Mouse (Mus musculus): ENCODE results near the gene Atxn10. TPM values are rescaled to one million over a fixed set of nuclear protein-coding genes. Genes with fewer than 3 reads are reported as not detected.

Gene Atxn10
- polyA plus RNA-seq, 1 experiment from 2014 or later, result 209 TPM

DNA sequence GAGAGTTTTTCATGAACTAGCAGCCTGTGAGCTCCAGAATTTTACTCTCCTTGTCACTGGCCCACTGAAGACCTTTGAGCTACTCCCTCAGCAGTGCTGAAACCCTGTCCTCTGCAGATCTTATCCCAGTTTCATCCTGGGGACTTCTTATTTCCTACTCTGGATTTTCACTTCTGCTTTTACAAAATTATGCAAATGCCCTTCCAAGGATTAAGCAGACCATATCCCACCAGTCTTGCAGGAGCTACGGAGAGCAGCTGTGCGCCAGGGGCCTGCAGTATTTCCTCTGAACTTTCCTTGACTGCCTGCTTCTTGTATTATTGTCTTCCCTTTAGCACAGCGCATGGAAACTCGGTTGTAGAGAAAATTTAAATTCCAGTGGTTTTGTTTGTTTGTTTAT lies 68.7 kb downstream of the Atxn10 start:
- Histone ChIP-seq H3K4me1 (ENCODE audit: control insufficient read depth, insufficient read depth, low read length) (peaks cover 20% of the 10 kb centered on the region), H3K27me3 (ENCODE audit: control insufficient read depth, insufficient read depth, low read length) (no peaks in the 10 kb centered on the region), H3K4me3 (ENCODE audit: low read length) (no peak overlapping the region), H3K9me3 (replicated peaks; ENCODE audit: control insufficient read depth, low read length) (no peaks in the 10 kb centered on the region), H3K27ac (ENCODE audit: low read length) (no peak overlapping the region), H3K9ac (ENCODE audit: low read length) (no peak overlapping the region), H3K36me3 (ENCODE audit: control insufficient read depth, insufficient read depth) (peaks cover 2% of the 10 kb centered on the region; the same call in 1 of the 2 replicates), H3K4me2 (ENCODE audit: low read depth, low read length) (no peak overlapping the region)
- 83% methylated on average over 4 of the region's 4 CpGs for WGBS
- no peak for ATAC-seq (replicated peaks; ENCODE audit: extremely low read depth, insufficient read depth, low FRiP score)

DNA sequence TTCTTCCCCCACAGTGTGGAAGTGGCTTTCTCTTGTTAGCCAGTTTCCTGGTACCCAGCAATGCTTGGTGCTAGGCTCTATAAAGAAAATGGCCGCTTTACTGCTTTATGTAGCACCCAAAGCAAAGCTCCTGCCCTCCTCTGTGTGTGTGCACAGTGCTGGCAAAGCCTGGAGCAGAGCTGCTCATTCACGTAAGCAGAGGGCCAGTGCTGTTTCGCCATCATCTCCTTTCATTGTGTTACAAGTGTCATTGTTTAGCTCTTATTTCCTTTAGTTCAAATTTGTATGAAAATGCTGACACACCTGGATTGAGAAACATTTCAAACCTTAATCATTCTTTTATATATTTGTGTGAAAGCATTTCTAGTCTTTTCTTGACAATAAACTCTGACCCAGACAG lies 69.5 kb downstream of the Atxn10 start:
- Histone ChIP-seq H3K9me3 (replicated peaks; ENCODE audit: control insufficient read depth, low read length) (no peaks in the 10 kb centered on the region), H3K27me3 (ENCODE audit: control insufficient read depth, insufficient read depth, low read length) (no peaks in the 10 kb centered on the region), H3K36me3 (ENCODE audit: control insufficient read depth, insufficient read depth) (no peaks in the 10 kb centered on the region), H3K27ac (ENCODE audit: low read length) (no peak overlapping the region), H3K4me1 (ENCODE audit: control insufficient read depth, insufficient read depth, low read length) (peaks cover 20% of the 10 kb centered on the region), H3K4me2 (ENCODE audit: low read depth, low read length) (no peak overlapping the region), H3K9ac (ENCODE audit: low read length) (no peak overlapping the region), H3K4me3 (ENCODE audit: low read length) (no peak overlapping the region)
- no peak for ATAC-seq (replicated peaks; ENCODE audit: extremely low read depth, insufficient read depth, low FRiP score)
- 84% methylated on average over 3 of the region's 3 CpGs for WGBS

GRCm38 (mm10) chr15:85406846-85407245 lies 70.8 kb downstream of the Atxn10 start:
- ATAC-seq (replicated peaks; ENCODE audit: extremely low read depth, insufficient read depth, low FRiP score), result no peak

GRCm38 (mm10) chr15:85407342-85407741 lies 71.3 kb downstream of the Atxn10 start:
- Histone ChIP-seq H3K4me1 (ENCODE audit: control insufficient read depth, insufficient read depth, low read length) (peaks cover 20% of the 10 kb centered on the region), H3K9ac (ENCODE audit: low read length) (no peak overlapping the region), H3K27me3 (ENCODE audit: control insufficient read depth, insufficient read depth, low read length) (no peaks in the 10 kb centered on the region), H3K4me2 (ENCODE audit: low read depth, low read length) (no peak overlapping the region), H3K27ac (ENCODE audit: low read length) (peak overlapping the region; percentile 14; the same call in 1 of the 2 replicates), H3K9me3 (replicated peaks; ENCODE audit: control insufficient read depth, low read length) (no peaks in the 10 kb centered on the region), H3K36me3 (ENCODE audit: control insufficient read depth, insufficient read depth) (no peaks in the 10 kb centered on the region), H3K4me3 (ENCODE audit: low read length) (no peak overlapping the region)
- WGBS, result 53% methylated on average over 3 of the region's 3 CpGs
- peak; percentile 55; the same call in 1 of the 2 replicates for ATAC-seq (replicated peaks; ENCODE audit: extremely low read depth, insufficient read depth, low FRiP score)

More at GRCm38 (mm10) chr15:85406846-85407245, 70.8 kb downstream of the Atxn10 start:
- H3K4me2 ChIP-seq (ENCODE audit: low read depth, low read length), result no peak overlapping the region
- 23% methylated on average over 1 of the region's 1 CpGs for WGBS
- no peak overlapping the region for H3K9ac ChIP-seq (ENCODE audit: low read length)
- H3K36me3 ChIP-seq (ENCODE audit: control insufficient read depth, insufficient read depth), result no peaks in the 10 kb centered on the region
- no peaks in the 10 kb centered on the region for H3K27me3 ChIP-seq (ENCODE audit: control insufficient read depth, insufficient read depth, low read length)
- H3K27ac ChIP-seq (ENCODE audit: low read length), result no peak overlapping the region
- no peak overlapping the region for H3K4me3 ChIP-seq (ENCODE audit: low read length)
- no peaks in the 10 kb centered on the region for H3K9me3 ChIP-seq (replicated peaks; ENCODE audit: control insufficient read depth, low read length)
- peaks cover 20% of the 10 kb centered on the region for H3K4me1 ChIP-seq (ENCODE audit: control insufficient read depth, insufficient read depth, low read length)

DNA sequence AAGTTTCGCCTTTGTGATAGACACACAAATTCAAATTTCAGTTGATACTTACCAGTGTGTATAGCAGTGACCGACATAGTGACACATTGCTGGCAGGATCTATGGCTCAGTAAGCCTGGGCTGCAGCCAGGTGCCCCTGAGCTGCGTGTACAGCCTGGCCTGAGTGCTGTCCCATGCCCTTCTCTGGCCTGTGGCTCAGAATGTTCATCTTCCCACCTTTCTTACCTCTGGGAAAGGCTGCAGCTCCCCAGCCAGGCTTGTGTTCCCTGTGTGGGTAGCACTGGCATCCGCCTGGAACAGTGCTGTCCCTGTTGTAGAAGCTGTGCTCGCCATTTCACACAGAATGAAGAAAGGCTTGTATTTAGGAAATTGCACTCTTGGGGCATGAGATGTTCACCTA lies 72.7 kb downstream of the Atxn10 start:
- WGBS, result 80% methylated on average over 5 of the region's 5 CpGs
- Histone ChIP-seq H3K27ac (ENCODE audit: low read length) (peak overlapping the region; percentile 50), H3K36me3 (ENCODE audit: control insufficient read depth, insufficient read depth) (no peaks in the 10 kb centered on the region), H3K4me2 (ENCODE audit: low read depth, low read length) (no peak overlapping the region), H3K9ac (ENCODE audit: low read length) (no peak overlapping the region), H3K4me1 (ENCODE audit: control insufficient read depth, insufficient read depth, low read length) (peaks cover 14% of the 10 kb centered on the region), H3K9me3 (replicated peaks; ENCODE audit: control insufficient read depth, low read length) (no peaks in the 10 kb centered on the region), H3K4me3 (ENCODE audit: low read length) (no peak overlapping the region), H3K27me3 (ENCODE audit: control insufficient read depth, insufficient read depth, low read length) (no peaks in the 10 kb centered on the region)
- ATAC-seq (replicated peaks; ENCODE audit: extremely low read depth, insufficient read depth, low FRiP score), result no peak

- Histone ChIP-seq H3K27me3 (ENCODE audit: control insufficient read depth, insufficient read depth, low read length) (no peaks in the 10 kb centered on the region), H3K4me3 (ENCODE audit: low read length) (no peak overlapping the region), H3K9me3 (replicated peaks; ENCODE audit: control insufficient read depth, low read length) (no peaks in the 10 kb centered on the region), H3K4me1 (ENCODE audit: control insufficient read depth, insufficient read depth, low read length) (peaks cover 18% of the 10 kb centered on the region), H3K36me3 (ENCODE audit: control insufficient read depth, insufficient read depth) (no peaks in the 10 kb centered on the region), H3K27ac (ENCODE audit: low read length) (peak overlapping the region; percentile 50), H3K4me2 (ENCODE audit: low read depth, low read length) (no peak overlapping the region), H3K9ac (ENCODE audit: low read length) (no peak overlapping the region)
- ATAC-seq (replicated peaks; ENCODE audit: extremely low read depth, insufficient read depth, low FRiP score), result no peak; the same call in 1 of the 2 replicates
- 63% methylated on average over 8 of the region's 8 CpGs for WGBS
These were observed 73.3 kb downstream of the Atxn10 start for GRCm38 (mm10) chr15:85409245-85409783.

DNA sequence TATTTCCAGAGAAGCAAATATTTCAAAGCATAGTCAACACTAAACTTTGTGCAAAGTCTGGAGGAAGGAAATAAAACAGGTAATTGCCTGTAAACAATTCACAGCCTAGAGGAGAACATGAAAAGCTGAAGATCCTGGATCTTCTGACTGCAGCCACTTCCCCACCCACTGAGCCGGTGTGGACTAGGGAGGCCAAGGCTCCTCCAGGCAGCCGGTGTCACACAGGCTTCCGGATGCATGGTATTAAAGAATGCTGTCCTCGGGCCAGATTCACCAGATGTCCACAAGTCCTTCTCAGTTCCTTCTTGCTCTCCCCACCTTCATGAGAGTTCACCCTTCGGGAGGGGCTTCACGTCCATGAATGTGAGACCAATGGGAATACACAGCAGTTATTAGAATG lies 73.8 kb downstream of the Atxn10 start:
- 79% methylated on average over 6 of the region's 6 CpGs for WGBS
- peaks cover 18% of the 10 kb centered on the region for H3K4me1 ChIP-seq (ENCODE audit: control insufficient read depth, insufficient read depth, low read length)
- no peak overlapping the region for H3K4me3 ChIP-seq (ENCODE audit: low read length)
- 0 out of 2 replicates have a peak overlapping the region, but pooled peaks have one; percentile 11 for H3K27ac ChIP-seq (ENCODE audit: low read length)
- H3K27me3 ChIP-seq (ENCODE audit: control insufficient read depth, insufficient read depth, low read length), result no peaks in the 10 kb centered on the region
- no peak overlapping the region for H3K9ac ChIP-seq (ENCODE audit: low read length)
- H3K4me2 ChIP-seq (ENCODE audit: low read depth, low read length), result no peak overlapping the region
- H3K9me3 ChIP-seq (replicated peaks; ENCODE audit: control insufficient read depth, low read length), result no peaks in the 10 kb centered on the region
- ATAC-seq (replicated peaks; ENCODE audit: extremely low read depth, insufficient read depth, low FRiP score), result no peak
- no peaks in the 10 kb centered on the region for H3K36me3 ChIP-seq (ENCODE audit: control insufficient read depth, insufficient read depth)

- H3K4me1 ChIP-seq (ENCODE audit: control insufficient read depth, insufficient read depth, low read length), result peaks cover 4% of the 10 kb centered on the region; the same call in 1 of the 2 replicates
- peaks cover 3% of the 10 kb centered on the region; the same call in 1 of the 2 replicates for H3K36me3 ChIP-seq (ENCODE audit: control insufficient read depth, insufficient read depth)
- H3K27me3 ChIP-seq (ENCODE audit: control insufficient read depth, insufficient read depth, low read length), result no peaks in the 10 kb centered on the region
- H3K27ac ChIP-seq (ENCODE audit: low read length), result no peak overlapping the region
- 62% methylated on average over 2 of the region's 2 CpGs for WGBS
- H3K9me3 ChIP-seq (replicated peaks; ENCODE audit: control insufficient read depth, low read length), result no peaks in the 10 kb centered on the region
- ATAC-seq (replicated peaks; ENCODE audit: extremely low read depth, insufficient read depth, low FRiP score), result no peak
- no peak overlapping the region for H3K4me2 ChIP-seq (ENCODE audit: low read depth, low read length)
- H3K9ac ChIP-seq (ENCODE audit: low read length), result no peak overlapping the region
- no peak overlapping the region for H3K4me3 ChIP-seq (ENCODE audit: low read length)
These were observed 78.6 kb downstream of the Atxn10 start for GRCm38 (mm10) chr15:85414620-85415019.

DNA sequence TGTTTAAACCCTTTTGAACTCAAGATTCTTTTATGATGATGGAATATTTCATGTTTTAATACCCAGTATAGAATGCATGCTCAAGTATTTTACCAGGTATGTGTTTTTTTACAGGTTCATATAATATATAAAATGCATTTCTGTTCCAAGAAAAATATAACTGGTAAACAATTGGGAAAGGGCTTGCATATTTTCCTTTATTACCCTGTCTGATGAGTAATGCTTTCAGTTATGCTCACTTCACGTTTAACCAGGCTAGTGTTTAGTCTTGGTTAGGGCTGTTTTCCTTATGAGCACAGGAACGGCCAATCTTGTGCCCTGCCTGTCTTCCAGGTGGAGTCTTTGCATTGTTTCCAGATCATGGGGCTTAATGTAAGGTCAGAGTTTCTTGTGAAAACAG lies 84.6 kb downstream of the Atxn10 start:
- Histone ChIP-seq H3K27me3 (ENCODE audit: control insufficient read depth, insufficient read depth, low read length) (no peaks in the 10 kb centered on the region), H3K9ac (ENCODE audit: low read length) (no peak overlapping the region)
- WGBS, result 63% methylated on average over 2 of the region's 2 CpGs

More for the DNA sequence above, 84.6 kb downstream of the Atxn10 start:
- peaks cover 3% of the 10 kb centered on the region; the same call in 1 of the 2 replicates for H3K36me3 ChIP-seq (ENCODE audit: control insufficient read depth, insufficient read depth)
- H3K4me2 ChIP-seq (ENCODE audit: low read depth, low read length), result no peak overlapping the region
- H3K4me3 ChIP-seq (ENCODE audit: low read length), result no peak overlapping the region
- H3K9me3 ChIP-seq (replicated peaks; ENCODE audit: control insufficient read depth, low read length), result no peaks in the 10 kb centered on the region
- no peak for ATAC-seq (replicated peaks; ENCODE audit: extremely low read depth, insufficient read depth, low FRiP score)
- no peaks in the 10 kb centered on the region for H3K4me1 ChIP-seq (ENCODE audit: control insufficient read depth, insufficient read depth, low read length)
- H3K27ac ChIP-seq (ENCODE audit: low read length), result no peak overlapping the region
